Mouse (Mus musculus): ENCODE results near the gene Cxcr6. TPM values are rescaled to one million over a fixed set of nuclear protein-coding genes. Genes with fewer than 3 reads are reported as not detected.
"Not testable (repeated sequence)": the region's sequence is repeated elsewhere in the genome, so short reads cannot be mapped to it uniquely, and the experiment has no call there.

Cxcr6 gene
- 0.09 TPM in 1 of 2 replicates, not detected in the other for polyA plus RNA-seq (2016; fragmentation: Nextera tagmentation; extraction: Ambion mirVana)

GRCm38 (mm10) chr9:123806267-123806666 lies at the start of gene Cxcr6:
Gene Cxcr6 (plus strand): TSS chr9:123806475.
- WGBS: 90% methylated on average over 5 of the region's 5 CpGs
- no peak for DNase-seq (ENCODE audit: low spot score)
- Histone ChIP-seq H3K36me3 (peaks cover 17% of the 10 kb centered on the region), H3K27ac (no peak within 1 kb of the TSS), H3K27me3 (ENCODE audit: insufficient read depth, poor library complexity, severe bottlenecking) (no peaks in the 10 kb centered on the region), H3K4me1 (replicated peaks) (no peaks in the 10 kb centered on the region), H3K4me3 (no peak within 1 kb of the TSS), H3K9me3 (no peaks in the 10 kb centered on the region)

GRCm38 (mm10) chr9:123756752-123757151 lies 49.5 kb upstream of the Cxcr6 start:
- 84% methylated on average over 3 of the region's 3 CpGs for WGBS
- H3K4me1 ChIP-seq (replicated peaks): no peaks in the 10 kb centered on the region
- H3K27ac ChIP-seq: no peak overlapping the region
- H3K4me3 ChIP-seq: no peak overlapping the region
- H3K9me3 ChIP-seq: no peaks in the 10 kb centered on the region
- no peaks in the 10 kb centered on the region for H3K36me3 ChIP-seq
- DNase-seq (ENCODE audit: low spot score): no peak
- H3K27me3 ChIP-seq (ENCODE audit: insufficient read depth, poor library complexity, severe bottlenecking): no peaks in the 10 kb centered on the region

GRCm38 (mm10) chr9:123757326-123757725 lies 48.9 kb upstream of the Cxcr6 start:
- no peaks in the 10 kb centered on the region for H3K27me3 ChIP-seq (ENCODE audit: insufficient read depth, poor library complexity, severe bottlenecking)
- 62% methylated on average over 2 of the region's 2 CpGs for WGBS
- DNase-seq (ENCODE audit: low spot score): no peak
- H3K4me1 ChIP-seq (replicated peaks): no peaks in the 10 kb centered on the region
- H3K9me3 ChIP-seq: no peaks in the 10 kb centered on the region
- H3K36me3 ChIP-seq: no peaks in the 10 kb centered on the region
- no peak overlapping the region for H3K4me3 ChIP-seq
- no peak overlapping the region for H3K27ac ChIP-seq

- no peak for DNase-seq (ENCODE audit: low spot score)
- Histone ChIP-seq H3K9me3 (no peaks in the 10 kb centered on the region), H3K4me1 (replicated peaks) (no peaks in the 10 kb centered on the region), H3K36me3 (no peaks in the 10 kb centered on the region), H3K27ac (no peak overlapping the region), H3K4me3 (no peak overlapping the region), H3K27me3 (ENCODE audit: insufficient read depth, poor library complexity, severe bottlenecking) (no peaks in the 10 kb centered on the region)
- 87% methylated on average over 1 of the region's 1 CpGs for WGBS
Measured at GRCm38 (mm10) chr9:123758156-123758555, 48.1 kb upstream of the Cxcr6 start.

- Histone ChIP-seq H3K9me3 (no peaks in the 10 kb centered on the region), H3K36me3 (no peaks in the 10 kb centered on the region), H3K4me3 (no peak overlapping the region), H3K27me3 (ENCODE audit: insufficient read depth, poor library complexity, severe bottlenecking) (no peaks in the 10 kb centered on the region), H3K27ac (no peak overlapping the region), H3K4me1 (replicated peaks) (no peaks in the 10 kb centered on the region)
- DNase-seq (ENCODE audit: low spot score): no peak
- WGBS: 88% methylated on average over 4 of the region's 4 CpGs
Measured at GRCm38 (mm10) chr9:123758645-123759044, 47.6 kb upstream of the Cxcr6 start.

GRCm38 (mm10) chr9:123760806-123761205 lies 45.5 kb upstream of the Cxcr6 start:
- DNase-seq (ENCODE audit: low spot score): no peak
- WGBS: 82% methylated on average over 3 of the region's 3 CpGs
- Histone ChIP-seq H3K27me3 (ENCODE audit: insufficient read depth, poor library complexity, severe bottlenecking) (no peaks in the 10 kb centered on the region), H3K4me3 (no peak overlapping the region), H3K9me3 (no peaks in the 10 kb centered on the region), H3K27ac (no peak overlapping the region), H3K36me3 (no peaks in the 10 kb centered on the region), H3K4me1 (replicated peaks) (no peaks in the 10 kb centered on the region)

GRCm38 (mm10) chr9:123762886-123763285 lies 43.4 kb upstream of the Cxcr6 start:
- no peaks in the 10 kb centered on the region for H3K9me3 ChIP-seq
- no peak for DNase-seq (ENCODE audit: low spot score)
- no peaks in the 10 kb centered on the region for H3K4me1 ChIP-seq (replicated peaks)
- 91% methylated on average over 4 of the region's 4 CpGs for WGBS
- no peaks in the 10 kb centered on the region for H3K36me3 ChIP-seq
- no peak overlapping the region for H3K27ac ChIP-seq
- H3K4me3 ChIP-seq: no peak overlapping the region
- H3K27me3 ChIP-seq (ENCODE audit: insufficient read depth, poor library complexity, severe bottlenecking): no peaks in the 10 kb centered on the region

GRCm38 (mm10) chr9:123763771-123764170 lies 42.5 kb upstream of the Cxcr6 start:
- 84% methylated on average over 3 of the region's 3 CpGs for WGBS
- H3K4me1 ChIP-seq (replicated peaks): no peaks in the 10 kb centered on the region
- no peak overlapping the region for H3K27ac ChIP-seq
- no peak for DNase-seq (ENCODE audit: low spot score)
- no peaks in the 10 kb centered on the region for H3K9me3 ChIP-seq
- H3K27me3 ChIP-seq (ENCODE audit: insufficient read depth, poor library complexity, severe bottlenecking): no peaks in the 10 kb centered on the region
- H3K4me3 ChIP-seq: no peak overlapping the region
- H3K36me3 ChIP-seq: no peaks in the 10 kb centered on the region

GRCm38 (mm10) chr9:123766996-123767395 lies 39.3 kb upstream of the Cxcr6 start:
- H3K27ac ChIP-seq: no peak overlapping the region
- no peaks in the 10 kb centered on the region for H3K27me3 ChIP-seq (ENCODE audit: insufficient read depth, poor library complexity, severe bottlenecking)
- DNase-seq (ENCODE audit: low spot score): no peak
- no peak overlapping the region for H3K4me3 ChIP-seq
- 80% methylated on average over 3 of the region's 3 CpGs for WGBS
- no peaks in the 10 kb centered on the region for H3K4me1 ChIP-seq (replicated peaks)
- H3K36me3 ChIP-seq: no peaks in the 10 kb centered on the region
- H3K9me3 ChIP-seq: no peaks in the 10 kb centered on the region

- H3K36me3 ChIP-seq: no peaks in the 10 kb centered on the region
- H3K27me3 ChIP-seq (ENCODE audit: insufficient read depth, poor library complexity, severe bottlenecking): no peaks in the 10 kb centered on the region
- H3K27ac ChIP-seq: no peak overlapping the region
- no peak overlapping the region for H3K4me3 ChIP-seq
- no peaks in the 10 kb centered on the region for H3K9me3 ChIP-seq
- whole genome bisulfite sequencing: 89% methylated on average over 1 of the region's 1 CpGs
- H3K4me1 ChIP-seq (replicated peaks): no peaks in the 10 kb centered on the region
- no peak for DNase-seq (ENCODE audit: low spot score)
Measured at GRCm38 (mm10) chr9:123768443-123768842, 37.8 kb upstream of the Cxcr6 start.

GRCm38 (mm10) chr9:123769532-123769931 lies 36.7 kb upstream of the Cxcr6 start:
- no peak for DNase-seq (ENCODE audit: low spot score)
- 75% methylated on average over 6 of the region's 6 CpGs for WGBS

GRCm38 (mm10) chr9:123773299-123773698 lies 33.0 kb upstream of the Cxcr6 start:
- not testable (repeated sequence) for DNase-seq (ENCODE audit: low spot score); H3K27me3 ChIP-seq (ENCODE audit: insufficient read depth, poor library complexity, severe bottlenecking); H3K9me3 ChIP-seq; H3K36me3 ChIP-seq; H3K4me1 ChIP-seq (replicated peaks); H3K27ac ChIP-seq; H3K4me3 ChIP-seq
- WGBS: 38% methylated on average over 2 of the region's 2 CpGs

More at GRCm38 (mm10) chr9:123769532-123769931, 36.7 kb upstream of the Cxcr6 start:
- H3K27me3 ChIP-seq (ENCODE audit: insufficient read depth, poor library complexity, severe bottlenecking): no peaks in the 10 kb centered on the region
- H3K4me3 ChIP-seq: no peak overlapping the region
- H3K27ac ChIP-seq: no peak overlapping the region
- H3K4me1 ChIP-seq (replicated peaks): no peaks in the 10 kb centered on the region
- no peaks in the 10 kb centered on the region for H3K36me3 ChIP-seq
- no peaks in the 10 kb centered on the region for H3K9me3 ChIP-seq

GRCm38 (mm10) chr9:123788855-123789529 lies 17.3 kb upstream of the Cxcr6 start:
- peaks cover 1% of the 10 kb centered on the region for H3K9me3 ChIP-seq
- WGBS: 80% methylated on average over 4 of the region's 4 CpGs
- no peak overlapping the region for H3K4me3 ChIP-seq
- no peak for DNase-seq (ENCODE audit: low spot score)
- no peak overlapping the region for H3K27ac ChIP-seq
- no peaks in the 10 kb centered on the region for H3K27me3 ChIP-seq (ENCODE audit: insufficient read depth, poor library complexity, severe bottlenecking)
- H3K4me1 ChIP-seq (replicated peaks): no peaks in the 10 kb centered on the region
- peaks cover 62% of the 10 kb centered on the region for H3K36me3 ChIP-seq

GRCm38 (mm10) chr9:123796174-123796573 lies 10.1 kb upstream of the Cxcr6 start:
- DNase-seq (ENCODE audit: low spot score): peak; percentile 37
- WGBS: 69% methylated on average over 3 of the region's 3 CpGs
- H3K36me3 ChIP-seq: peaks cover 67% of the 10 kb centered on the region

More at GRCm38 (mm10) chr9:123796174-123796573, 10.1 kb upstream of the Cxcr6 start:
- no peak overlapping the region for H3K27ac ChIP-seq
- H3K4me1 ChIP-seq (replicated peaks): no peaks in the 10 kb centered on the region
- H3K27me3 ChIP-seq (ENCODE audit: insufficient read depth, poor library complexity, severe bottlenecking): no peaks in the 10 kb centered on the region
- no peak overlapping the region for H3K4me3 ChIP-seq
- H3K9me3 ChIP-seq: no peaks in the 10 kb centered on the region
